ENCODE assay signal across 8 mouse cellular contexts in the genomic region with DNA sequence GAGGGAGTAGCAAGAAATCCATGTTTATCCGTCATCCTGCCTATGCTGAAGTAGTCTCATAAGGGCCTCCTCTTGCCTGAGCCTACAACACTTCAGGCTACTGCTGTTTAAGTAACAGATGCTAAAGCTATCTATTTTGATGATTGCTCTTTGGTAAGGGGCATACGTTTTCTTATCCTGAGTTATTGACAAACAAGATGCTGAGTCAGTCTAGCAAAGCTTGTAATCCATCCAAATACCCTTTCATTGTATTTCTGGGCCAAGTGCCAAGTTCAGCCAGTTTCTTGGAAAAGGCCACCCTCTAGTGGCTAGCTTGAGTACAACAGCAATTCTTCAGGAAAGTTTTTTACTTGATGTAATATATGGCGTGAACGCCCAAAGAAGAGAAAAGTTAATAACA. TPM values are rescaled to one million over a fixed set of nuclear protein-coding genes. Genes with fewer than 3 reads are reported as not detected.
DNase-seq lines count a peak whose midpoint lies in the region; ATAC-seq and TF ChIP-seq lines count a peak whose summit lies in the region.

No protein-coding gene starts in this region.

- H3K4me2 ChIP-seq in forebrain, embryonic 14.5 days (ENCODE audit: low read length) = no peak overlapping the region

- TF ChIP-seq POLR2A in brain, embryonic 14.5 days (IDR thresholded peaks at IDR 0.05; ENCODE audit: borderline replicate concordance, extremely low read depth, insufficient read depth, insufficient read length, poor library complexity, severe bottlenecking) = no peak

- H3K27ac ChIP-seq in forebrain, embryonic 14.5 days (ENCODE audit: low read depth, low read length) = no peak overlapping the region

- no peak overlapping the region for H3K4me3 ChIP-seq in forebrain, embryonic 14.5 days (ENCODE audit: low read depth, low read length)

- WGBS in forebrain, embryonic 14.5 days = 38% methylated on average over 4 of the region's 4 CpGs

- no peak overlapping the region for H3K9ac ChIP-seq in forebrain, embryonic 14.5 days (ENCODE audit: low read length)

- H3K27me3 ChIP-seq in forebrain, embryonic 14.5 days (replicated peaks; ENCODE audit: control insufficient read depth, insufficient read depth, low read length) = no peaks in the 10 kb centered on the region

- no peaks in the 10 kb centered on the region for H3K4me1 ChIP-seq in forebrain, embryonic 14.5 days (ENCODE audit: control insufficient read depth, insufficient read depth, low read length)

- ATAC-seq in forebrain, embryonic 14.5 days = peak; percentile 55
- peak; percentile 49; the same call in 1 of the 2 replicates for ATAC-seq in monocyte, adult 5-6 weeks (replicated peaks; ENCODE audit: insufficient number of reproducible peaks, low FRiP score, low TSS enrichment, poor library complexity, severe bottlenecking)

- no peaks in the 10 kb centered on the region for H3K36me3 ChIP-seq in forebrain, embryonic 14.5 days (ENCODE audit: control insufficient read depth, insufficient read depth, low read length)

- peak; percentile 23 for DNase-seq in ovary, postnatal 10 days (ENCODE audit: low spot score)
- DNase-seq in ovary, adult 18-20 months (ENCODE audit: low spot score) = no peak
- peak; percentile 94 for DNase-seq in brain, embryonic 14.5 days (ENCODE audit: low read depth)
- DNase-seq in forebrain, embryonic 14.5 days (ENCODE audit: low spot score) = peak; percentile 94
- DNase-seq in kidney, adult 8-10 months = peak; percentile 58 to 72
- peak; percentile 60 for DNase-seq in left cerebral cortex, postnatal 4 days
- DNase-seq in thymus, postnatal 14 days = peak; percentile 11

- intact Hi-C loops in left cerebral cortex, postnatal 4 days (cut with DNase I) = no loop called here

- peak; percentile 71; the same call in 1 of the 2 replicates for TF ChIP-seq CTCF in brain, embryonic 14.5 days (IDR thresholded peaks at IDR 0.05; ENCODE audit: borderline replicate concordance, extremely low read depth, insufficient read depth, insufficient read length)

- no peaks in the 10 kb centered on the region for H3K9me3 ChIP-seq in forebrain, embryonic 14.5 days (replicated peaks; ENCODE audit: control insufficient read depth, low read length)

RNA-seq across cellular contexts. Expression of a gene that starts 46.2 kb away (rescaled TPM):
- 2.3 and 3.0 TPM in 2 replicates for polyA plus RNA-seq in brain, embryonic 14.5 days (2012; rRNA removed)
- 3.7 and 3.8 TPM in 2 replicates for polyA plus RNA-seq in forebrain, embryonic 14.5 days (2014; fragmentation: Nextera tagmentation; extraction: Ambion mirVana)
- total RNA-seq in left cerebral cortex, postnatal 4 days (2021) = 1 to 10 TPM; 5.5 to 7.1 TPM
- 1.8 to 7.6 TPM (median 4.1 TPM) in 3 replicates for total RNA-seq in monocyte, adult 5-6 weeks (2017)
